Mouse (Mus musculus) embryonic fibroblast, embryonic 13.5 days (primary cell): ENCODE measurements at regions not wholly inside any gene's neighbourhood (a gene's known extent, or its start where the extent isn't known, plus 50 kb on each side); places are given as distances from the start of the nearest gene placed in this dataset.

Experiments
- H3K27ac ChIP-seq: 2 replicates; pipeline ENCODE4 v1.5.1; 2012; ENCODE audit warnings: low read length, control low read depth, inconsistent platforms; ENCODE audit not compliant: insufficient read depth
- H3K4me1 ChIP-seq: 2 replicates; pipeline ENCODE4 v1.6.1; 2011; ENCODE audit warnings: low read length; ENCODE audit not compliant: control insufficient read depth, insufficient read depth
- H3K4me3 ChIP-seq: 2 replicates; pipeline ENCODE4 v1.5.1; 2011; ENCODE audit warnings: mild to moderate bottlenecking, control low read depth, low read length; ENCODE audit not compliant: insufficient read depth
- CTCF ChIP-seq: IDR thresholded peaks from 2 replicates; pipeline ENCODE4 v1.5.1; 2011; ENCODE audit warnings: mild to moderate bottlenecking, control low read depth, low read length, moderate library complexity, borderline replicate concordance; ENCODE audit not compliant: insufficient read depth
- POLR2A ChIP-seq: IDR thresholded peaks from 2 replicates; pipeline ENCODE4 v1.6.1; 2011; ENCODE audit warnings: low read depth, mild to moderate bottlenecking, control low read depth, low read length, moderate library complexity

- Histone ChIP-seq H3K4me1 (no peaks in the 10 kb centered on the region), H3K4me3 (no peak overlapping the region), H3K27ac (no peak overlapping the region)
- TF ChIP-seq POLR2A (no peak), CTCF (no peak)
Measured at GRCm38 (mm10) chr1:124584620-124585019, 539.3 kb upstream of the Dpp10 start.
